Mouse (Mus musculus): Measurements from ENCODE around the gene Slc30a4. TPM values are rescaled to one million over a fixed set of nuclear protein-coding genes. Genes with fewer than 3 reads are reported as not detected.

Slc30a4 gene
- polyA plus RNA-seq, 1 experiment, result 12.3 TPM

- DNase-seq (ENCODE audit: low read depth), result no peak
- TF ChIP-seq CTCF (IDR thresholded peaks at IDR 0.05; ENCODE audit: borderline replicate concordance, extremely low read depth, insufficient read depth, insufficient read length), result no peak
- TF ChIP-seq POLR2A (IDR thresholded peaks at IDR 0.05; ENCODE audit: borderline replicate concordance, extremely low read depth, insufficient read depth, insufficient read length, poor library complexity, severe bottlenecking), result no peak
Measured at GRCm38 (mm10) chr2:122652096-122653084, 50.1 kb downstream of the Slc30a4 start.

GRCm38 (mm10) chr2:122638673-122639072 is 63.8 kb downstream of the Slc30a4 start:
- TF ChIP-seq CTCF (IDR thresholded peaks at IDR 0.05; ENCODE audit: borderline replicate concordance, extremely low read depth, insufficient read depth, insufficient read length) (no peak), POLR2A (IDR thresholded peaks at IDR 0.05; ENCODE audit: borderline replicate concordance, extremely low read depth, insufficient read depth, insufficient read length, poor library complexity, severe bottlenecking) (no peak)
- DNase-seq (ENCODE audit: low read depth), result no peak

GRCm38 (mm10) chr2:122638029-122638428 is 64.4 kb downstream of the Slc30a4 start:
- TF ChIP-seq CTCF (IDR thresholded peaks at IDR 0.05; ENCODE audit: borderline replicate concordance, extremely low read depth, insufficient read depth, insufficient read length) (no peak), POLR2A (IDR thresholded peaks at IDR 0.05; ENCODE audit: borderline replicate concordance, extremely low read depth, insufficient read depth, insufficient read length, poor library complexity, severe bottlenecking) (no peak)
- no peak for DNase-seq (ENCODE audit: low read depth)

GRCm38 (mm10) chr2:122637526-122637997 is 64.9 kb downstream of the Slc30a4 start:
- TF ChIP-seq POLR2A (IDR thresholded peaks at IDR 0.05; ENCODE audit: borderline replicate concordance, extremely low read depth, insufficient read depth, insufficient read length, poor library complexity, severe bottlenecking) (no peak), CTCF (IDR thresholded peaks at IDR 0.05; ENCODE audit: borderline replicate concordance, extremely low read depth, insufficient read depth, insufficient read length) (peak; percentile 87)
- DNase-seq (ENCODE audit: low read depth), result peak; percentile 71

- no peak for DNase-seq (ENCODE audit: low read depth)
- no peak for TF ChIP-seq POLR2A (IDR thresholded peaks at IDR 0.05; ENCODE audit: borderline replicate concordance, extremely low read depth, insufficient read depth, insufficient read length, poor library complexity, severe bottlenecking)
- TF ChIP-seq CTCF (IDR thresholded peaks at IDR 0.05; ENCODE audit: borderline replicate concordance, extremely low read depth, insufficient read depth, insufficient read length), result no peak
Measured at GRCm38 (mm10) chr2:122636686-122637085, 65.8 kb downstream of the Slc30a4 start, which contains the start of gene AA467197. Gene AA467197, plus strand, starts transcription at chr2:122636986.

Other genes with a start within 250 kb of the Slc30a4 start
- not detected in 2 replicates for gene Gm14085, start 217.7 kb downstream of the Slc30a4 start, polyA plus RNA-seq (2012; rRNA removed)
- gene Gatm, start 91.4 kb downstream of the Slc30a4 start, polyA plus RNA-seq (2012; rRNA removed), result 16.3 and 25.1 TPM in 2 replicates
- 0.38 TPM in 1 of 2 replicates, not detected in the other for gene AA467197, start 65.7 kb downstream of the Slc30a4 start, polyA plus RNA-seq (2012; rRNA removed)
- gene Bloc1s6, start 35.8 kb upstream of the Slc30a4 start, polyA plus RNA-seq (2012; rRNA removed), result 70.4 and 73.2 TPM in 2 replicates
- 1.1 and 1.6 TPM in 2 replicates for gene Sqor, start 62.6 kb upstream of the Slc30a4 start, polyA plus RNA-seq (2012; rRNA removed)

All from brain, embryonic 14.5 days (tissue).